Mouse (Mus musculus): ENCODE measurements at regions not wholly inside any gene's neighbourhood (a gene's known extent, or its start where the extent isn't known, plus 50 kb on each side); places are given as distances from the start of the nearest gene placed in this dataset.
"Not testable (repeated sequence)": the region's sequence is repeated elsewhere in the genome, so short reads cannot be mapped to it uniquely, and the experiment has no call there.

- peak in 1 of 2 experiments; percentile 50 for DNase-seq (ENCODE audit: low spot score in 2 of 2)
Observed at GRCm38 (mm10) chr17:84844950-84845349, 54.4 kb upstream of the Lrpprc start.

- DNase-seq (ENCODE audit: low spot score in 2 of 2) = no peak
Observed at GRCm38 (mm10) chr17:84846141-84846540, 55.6 kb upstream of the Lrpprc start.

- DNase-seq (ENCODE audit: low spot score in 2 of 2) = no peak
Observed at GRCm38 (mm10) chr17:84848385-84849030, 57.9 kb upstream of the Lrpprc start.

- no peak for DNase-seq (ENCODE audit: low spot score in 2 of 2)
Observed at GRCm38 (mm10) chr17:84849031-84849405, 58.4 kb upstream of the Lrpprc start.

GRCm38 (mm10) chr17:84850464-84850863, 59.9 kb upstream of the Lrpprc start:
- no peak for DNase-seq (ENCODE audit: low spot score in 2 of 2)

DNA sequence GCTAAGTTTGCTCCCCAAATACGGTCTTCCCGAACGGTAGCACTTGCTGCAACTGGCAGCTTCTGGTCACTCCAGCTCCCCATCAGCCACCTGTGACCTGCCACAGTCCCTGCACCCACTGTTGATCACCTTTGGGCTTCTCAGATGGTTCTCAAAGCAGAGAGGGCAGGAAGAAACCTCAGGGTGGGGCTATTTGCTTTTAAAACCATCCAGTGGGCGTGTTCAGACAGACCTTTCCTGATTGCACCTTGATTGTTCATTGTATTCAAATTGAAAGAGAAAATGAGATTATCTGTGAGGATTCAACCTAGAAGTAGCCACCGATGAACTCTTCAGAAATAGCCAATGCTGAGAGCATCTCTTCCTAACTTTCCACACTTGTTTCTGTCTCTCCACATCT, 60.3 kb upstream of the Lrpprc start:
- no peak for DNase-seq (ENCODE audit: low spot score in 2 of 2)

GRCm38 (mm10) chr17:84856971-84857370, 66.4 kb upstream of the Lrpprc start:
- DNase-seq (ENCODE audit: low spot score in 2 of 2) = peak in 1 of 2 experiments; percentile 3

DNA sequence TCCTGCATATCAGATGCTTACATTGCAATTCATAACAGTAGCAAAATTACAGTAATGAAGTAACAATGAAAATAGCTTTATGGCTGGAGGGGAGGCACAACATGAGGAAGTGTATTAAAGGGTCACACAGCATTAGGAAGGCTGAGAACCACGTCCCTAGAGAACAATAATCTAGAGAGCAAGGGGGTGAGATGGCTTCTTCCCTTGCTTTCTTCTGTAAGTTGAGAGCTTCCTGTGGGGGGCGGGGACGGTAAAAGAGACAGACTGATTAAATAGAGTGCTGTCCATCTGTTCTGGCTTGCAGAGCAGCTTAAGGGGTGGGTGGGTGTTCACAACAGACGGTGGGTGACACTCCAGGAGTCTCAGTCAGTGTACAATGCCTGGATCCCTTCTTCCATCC, 68.2 kb upstream of the Lrpprc start:
- DNase-seq (ENCODE audit: low spot score in 2 of 2) = peak in 1 of 2 experiments; percentile 43

- DNase-seq (ENCODE audit: low spot score in 2 of 2) = peak in 1 of 2 experiments; percentile 49
Observed at GRCm38 (mm10) chr17:84859916-84860315, 69.3 kb upstream of the Lrpprc start.

GRCm38 (mm10) chr17:84860835-84861234, 70.2 kb upstream of the Lrpprc start:
- no peak for DNase-seq (ENCODE audit: low spot score in 2 of 2)

DNA sequence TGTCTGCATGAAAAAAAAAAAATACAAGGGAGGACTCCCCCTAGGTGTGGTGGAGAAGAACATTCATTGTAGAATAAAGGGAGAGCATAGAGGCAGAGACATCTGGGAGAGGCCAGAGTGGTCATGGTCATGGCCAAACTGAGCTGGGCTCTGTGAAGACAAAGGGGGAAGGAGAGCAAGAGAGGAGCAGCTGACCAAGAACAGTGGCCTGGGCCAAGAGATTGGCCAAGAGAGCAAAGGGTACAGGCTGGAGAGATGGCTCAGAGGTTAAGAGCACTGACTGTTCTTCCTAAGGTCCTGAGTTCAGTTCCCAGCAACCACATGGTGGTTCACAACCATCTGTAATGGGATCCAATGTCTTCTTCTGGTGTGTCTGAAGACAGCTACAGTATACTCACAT, 73.6 kb upstream of the Lrpprc start:
- DNase-seq (ENCODE audit: low spot score in 2 of 2) = not testable (repeated sequence)

DNA sequence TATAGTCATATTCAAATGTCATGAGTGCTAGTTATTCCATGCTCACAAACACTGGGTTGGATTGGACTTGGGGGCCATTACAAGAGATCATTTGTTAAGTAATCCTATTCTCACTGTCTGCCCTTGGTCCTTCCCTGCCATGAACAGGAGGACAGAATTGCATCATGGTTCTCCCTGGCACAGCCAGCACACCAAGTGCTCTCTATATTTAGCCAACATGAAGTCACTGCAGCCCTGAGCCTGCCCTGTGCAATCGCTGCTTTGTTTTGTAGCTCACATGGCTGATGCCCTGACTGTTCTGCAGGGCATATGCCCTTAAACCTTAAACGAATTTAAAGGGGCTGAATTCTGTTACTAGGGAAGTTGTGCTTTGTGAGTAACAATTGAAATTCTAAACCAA, 74.6 kb upstream of the Lrpprc start:
- no peak for DNase-seq (ENCODE audit: low spot score in 2 of 2)

- no peak for DNase-seq (ENCODE audit: low spot score in 2 of 2)
Observed at GRCm38 (mm10) chr17:84865566-84865965, 75.0 kb upstream of the Lrpprc start.

- no peak for DNase-seq (ENCODE audit: low spot score in 2 of 2)
Observed at GRCm38 (mm10) chr17:84869074-84869722, 78.6 kb upstream of the Lrpprc start.

DNA sequence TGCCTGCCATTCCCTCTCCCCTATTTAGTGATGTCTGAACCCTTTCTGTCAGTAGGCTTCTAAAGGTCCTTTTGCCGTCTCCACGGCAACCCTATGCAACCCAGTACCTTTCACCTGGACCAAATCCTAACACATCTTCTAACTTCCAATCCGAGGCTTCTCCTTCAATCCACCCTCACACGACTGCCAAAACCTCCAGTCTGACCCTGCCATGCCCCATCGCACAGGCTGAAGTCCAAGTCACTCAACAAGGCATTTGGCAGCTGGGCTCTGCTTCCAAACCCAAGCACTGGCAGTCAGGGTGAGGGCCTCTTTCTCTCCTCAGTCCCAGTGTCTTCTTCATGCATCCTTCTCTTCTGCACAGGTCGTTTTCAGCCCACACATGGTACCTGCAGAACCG, 83.0 kb upstream of the Lrpprc start:
- DNase-seq (ENCODE audit: low spot score in 2 of 2) = no peak

DNA sequence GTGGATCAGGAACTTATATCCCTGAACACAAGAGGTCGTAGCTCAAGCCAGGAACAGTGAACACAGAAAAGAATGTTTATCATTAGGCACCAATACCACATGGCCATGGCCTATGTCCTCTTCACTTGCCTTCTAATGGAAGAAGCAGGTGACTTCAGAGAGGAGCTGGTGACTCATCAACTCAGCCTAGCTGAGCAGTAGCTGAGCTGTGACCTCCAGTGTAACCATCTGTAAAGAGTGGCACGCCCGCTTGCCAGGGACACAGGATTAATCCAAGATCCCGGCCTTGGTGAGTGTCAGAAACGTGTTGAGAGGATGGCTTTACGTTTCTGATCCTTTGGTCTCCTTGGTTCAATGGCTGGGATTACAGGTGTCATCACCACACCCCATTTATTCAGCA, 82.0 kb upstream of the Ppm1b start:
- no peak for DNase-seq (ENCODE audit: low spot score in 2 of 2)

DNA sequence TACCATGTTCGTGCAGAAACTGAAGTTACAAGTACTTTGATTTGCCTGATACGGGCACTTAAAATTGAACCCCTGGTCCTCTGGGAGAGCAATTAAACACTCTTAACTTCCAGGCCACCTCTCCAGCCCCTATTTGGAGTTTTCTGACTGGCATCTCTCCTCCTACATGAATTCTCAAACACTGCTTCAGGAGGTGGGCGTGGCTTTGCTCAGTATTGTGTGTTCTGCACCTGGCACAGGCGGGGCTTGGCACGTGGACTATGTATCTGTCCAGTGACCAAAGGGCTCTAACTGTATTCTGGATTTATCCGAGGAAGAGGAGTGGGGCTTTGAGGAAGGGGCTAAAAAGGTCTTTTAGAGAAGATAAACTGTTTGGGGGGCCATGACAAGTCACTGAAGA, 81.5 kb upstream of the Ppm1b start:
- no peak for DNase-seq (ENCODE audit: low spot score in 2 of 2)

- no peak for DNase-seq (ENCODE audit: low spot score in 2 of 2)
Observed at GRCm38 (mm10) chr17:84876037-84876436, 80.5 kb upstream of the Ppm1b start.

DNA sequence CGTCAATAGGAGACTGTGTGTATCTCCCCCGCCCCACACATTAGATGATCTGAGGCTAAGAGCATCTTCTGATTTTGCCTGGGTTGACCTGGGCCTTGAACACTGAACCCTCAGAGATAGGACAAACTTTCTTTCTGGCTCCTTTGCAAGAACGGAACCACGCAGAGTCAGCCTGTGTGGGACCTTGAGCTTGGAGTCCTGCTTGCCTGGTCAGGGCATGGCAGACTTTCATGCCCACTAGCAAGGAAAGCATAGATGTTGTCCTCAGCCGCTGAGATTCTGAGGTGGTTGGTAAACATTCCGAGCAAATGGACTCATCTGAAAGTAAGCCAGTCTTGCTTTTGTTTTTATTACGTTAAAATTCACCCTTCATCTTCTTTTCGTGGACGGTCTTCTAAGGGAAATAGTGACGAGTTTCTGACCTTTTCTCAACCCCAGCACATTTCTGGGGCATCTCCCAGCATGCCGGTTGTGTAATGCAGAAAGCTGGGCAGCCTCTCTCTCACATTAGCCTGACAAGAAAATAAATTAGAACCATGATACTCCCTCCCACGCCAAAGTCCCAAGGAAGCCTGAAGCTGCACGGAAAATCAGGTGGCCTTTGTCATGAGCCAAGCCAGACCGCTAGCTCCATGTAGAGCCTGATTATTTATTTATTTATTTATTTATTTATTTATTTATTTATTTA, 79.2 kb upstream of the Ppm1b start:
- DNase-seq (ENCODE audit: low spot score in 2 of 2) = no peak

GRCm38 (mm10) chr17:84877864-84878224, 78.7 kb upstream of the Ppm1b start:
- DNase-seq (ENCODE audit: low spot score in 2 of 2) = peak; percentile 72 to 83

DNA sequence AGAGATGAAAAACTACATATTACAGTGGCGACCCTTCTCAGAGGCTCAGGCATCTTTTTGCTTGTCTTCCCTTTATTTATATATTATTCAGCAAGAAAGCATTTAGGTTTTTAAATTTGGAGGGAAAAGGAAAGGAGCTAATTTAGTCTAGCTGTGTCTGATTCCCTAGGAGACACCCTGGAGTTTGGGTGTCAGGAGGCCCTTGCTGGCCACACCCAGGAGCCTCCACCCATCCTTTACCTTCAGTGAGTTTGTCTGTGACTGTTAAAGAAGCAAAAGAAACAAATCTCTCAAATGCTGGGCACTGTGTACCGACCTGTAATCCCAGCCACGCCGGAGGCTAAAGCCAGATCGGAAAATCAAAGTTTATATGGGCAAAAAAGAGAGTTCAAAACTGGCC, 78.2 kb upstream of the Ppm1b start:
- peak in 1 of 2 experiments; percentile 36 for DNase-seq (ENCODE audit: low spot score in 2 of 2)

GRCm38 (mm10) chr17:84879146-84879545, 77.4 kb upstream of the Ppm1b start:
- DNase-seq (ENCODE audit: low spot score in 2 of 2) = no peak

DNA sequence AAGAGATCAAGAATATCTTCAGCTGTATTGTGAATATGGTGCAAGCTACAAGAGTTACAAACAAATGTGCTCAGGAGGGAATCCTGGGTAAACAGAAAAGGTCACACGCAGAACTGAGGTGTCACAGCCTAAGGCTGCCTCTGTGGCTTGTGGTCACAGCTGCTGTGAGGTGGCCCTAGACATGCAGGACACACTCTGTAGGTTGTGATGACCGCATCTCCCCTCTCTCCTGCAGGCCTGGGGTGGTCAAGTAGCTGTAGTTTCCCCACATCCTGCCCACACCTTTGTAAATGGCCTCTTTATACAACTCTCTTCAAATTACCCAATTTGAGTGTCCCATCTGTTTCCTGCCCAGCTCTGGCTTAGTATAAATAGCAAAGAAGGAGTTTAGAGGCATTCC, 75.6 kb upstream of the Ppm1b start:
- DNase-seq (ENCODE audit: low spot score in 2 of 2) = no peak

Data from spleen, postnatal 10 days (tissue).